Mouse (Mus musculus): ENCODE measurements around the gene Gm7954.
"Not testable (repeated sequence)": the region's sequence is repeated elsewhere in the genome, so short reads cannot be mapped to it uniquely, and the experiment has no call there.

Gm7954 gene

GRCm38 (mm10) chr14:41453418-41453817 is at the start of gene Gm7954:
TSS of gene Gm7954 (minus strand) at chr14:41453518.
- DNase-seq: not testable (repeated sequence)

GRCm38 (mm10) chr14:41489385-41489784 is 36.1 kb upstream of the Gm7954 start, which contains the start of gene Gm3486:
TSS of gene Gm3486 (minus strand) at chr14:41489485.
- DNase-seq: not testable (repeated sequence)

- peak; percentile 26 for DNase-seq
Measured at GRCm38 (mm10) chr14:41425393-41426075, 27.8 kb downstream of the Gm7954 start.

- DNase-seq: peak; percentile 0
Measured at GRCm38 (mm10) chr14:41424694-41425093, 28.6 kb downstream of the Gm7954 start.

GRCm38 (mm10) chr14:41408181-41408580 is 45.1 kb downstream of the Gm7954 start, which contains the start of gene Gm6482:
TSS of gene Gm6482 (minus strand) at chr14:41408281.
- not testable (repeated sequence) for DNase-seq

Data from embryo, embryonic 11 days (tissue).